Mouse (Mus musculus) CH12.LX (cell line): ENCODE measurements around the gene Commd4. TPM values are rescaled to one million over a fixed set of nuclear protein-coding genes. Genes with fewer than 3 reads are reported as not detected.

Experiments used
- DNase-seq: peaks from one replicate; pipeline ENCODE4 v3.0.0-alpha.2; 2013; ENCODE audit errors: extremely low read depth
- H3K27ac ChIP-seq: 2 replicates; pipeline ENCODE4 v1.5.1; 2012; ENCODE audit warnings: low read depth, mild to moderate bottlenecking, control low read depth, moderate library complexity; ENCODE audit not compliant: insufficient read depth
- H3K27me3 ChIP-seq: replicated peaks from 2 replicates; pipeline ENCODE3; 2012; ENCODE audit warnings: inconsistent platforms
- H3K36me3 ChIP-seq, 2 experiments: replicated peaks in 1 of 2; 2 replicates each; pipeline versions ENCODE3 to v1.6.1; 2012; ENCODE audit warnings: inconsistent platforms in 1 of 2, low read length in 1 of 2, mild to moderate bottlenecking in 1 of 2, mixed read lengths in 1 of 2, moderate library complexity in 1 of 2; ENCODE audit not compliant: control insufficient read depth in 1 of 2, insufficient read depth in 1 of 2
- H3K4me1 ChIP-seq, 2 experiments: 2 replicates each; pipeline ENCODE4 v1.6.1; 2012; ENCODE audit warnings: inconsistent platforms in 1 of 2, moderate library complexity in 1 of 2; ENCODE audit not compliant: insufficient read depth in 2 of 2, control insufficient read depth in 1 of 2
- H3K4me2 ChIP-seq: 2 replicates; pipeline ENCODE4 v1.6.1; 2012; ENCODE audit warnings: low read depth, mild to moderate bottlenecking, control low read depth; ENCODE audit not compliant: poor library complexity, insufficient read depth, severe bottlenecking
- H3K4me3 ChIP-seq, 3 experiments: fragments of 150-350 bp in 1 of 3; sonication (generic) in 1 of 3; replicated peaks in 1 of 3; 2 replicates each; pipeline versions ENCODE3 to v1.5.1; 2011 to 2012; ENCODE audit warnings: low read depth in 2 of 3, low read length in 2 of 3, mild to moderate bottlenecking in 2 of 3, moderate library complexity in 2 of 3, control low read depth in 1 of 3, improper control_type of control experiment in 1 of 3, inconsistent platforms in 1 of 3, mixed read lengths in 1 of 3; ENCODE audit not compliant: poor library complexity in 1 of 3
- H3K79me2 ChIP-seq: replicated peaks from 2 replicates; pipeline ENCODE4 v1.6.1; 2012; ENCODE audit warnings: mild to moderate bottlenecking, moderate library complexity; ENCODE audit not compliant: control insufficient read depth, poor library complexity, insufficient read depth, severe bottlenecking; ENCODE audit errors: extremely low read depth
- H3K9ac ChIP-seq: 2 replicates; pipeline ENCODE4 v1.6.1; 2012; ENCODE audit warnings: low read depth, mild to moderate bottlenecking, control low read depth, moderate library complexity; ENCODE audit not compliant: insufficient read depth
- H3K9me3 ChIP-seq: replicated peaks from 2 replicates; pipeline ENCODE3; 2012; ENCODE audit warnings: low read length, inconsistent platforms, mixed read lengths
- BHLHE40 ChIP-seq: IDR thresholded peaks from 2 replicates; pipeline ENCODE4 v1.6.1; 2011; ENCODE audit warnings: mild to moderate bottlenecking, low read depth, low read length, improper control_type of control experiment
- CTCF ChIP-seq, 2 experiments: IDR thresholded peaks in 1 of 2; conservative IDR thresholded peaks in 1 of 2; 2 replicates each; pipeline ENCODE4 v1.5.1; 2011 to 2012; ENCODE audit warnings: low read depth in 2 of 2, low read length in 2 of 2, improper control_type of control experiment in 1 of 2, inconsistent platforms in 1 of 2, mild to moderate bottlenecking in 1 of 2, moderate library complexity in 1 of 2
- ETS1 ChIP-seq: conservative IDR thresholded peaks from 2 replicates; pipeline ENCODE4 v1.6.1; 2012; ENCODE audit warnings: low read depth, mild to moderate bottlenecking, inconsistent platforms, low read length, improper control_type of control experiment, moderate library complexity
- JUND ChIP-seq: conservative IDR thresholded peaks from 2 replicates; pipeline ENCODE4 v1.6.1; 2011; ENCODE audit warnings: low read depth, low read length, improper control_type of control experiment
- MAFK ChIP-seq: IDR thresholded peaks from 2 replicates; pipeline ENCODE4 v1.6.1; 2011; ENCODE audit warnings: low read length, improper control_type of control experiment; ENCODE audit not compliant: insufficient replicate concordance
- MAX ChIP-seq: IDR thresholded peaks from 2 replicates; pipeline ENCODE4 v1.6.1; 2011; ENCODE audit warnings: low read length, improper control_type of control experiment
- MEF2A ChIP-seq: IDR thresholded peaks from 2 replicates; pipeline ENCODE4 v1.6.1; 2014; ENCODE audit warnings: low read depth, mild to moderate bottlenecking, inconsistent platforms, low read length, improper control_type of control experiment, borderline replicate concordance
- NRF1 ChIP-seq: IDR thresholded peaks from 2 replicates; pipeline ENCODE4 v1.6.1; 2014; ENCODE audit warnings: low read depth, mild to moderate bottlenecking, inconsistent platforms, low read length, improper control_type of control experiment, moderate library complexity
- PAX5 ChIP-seq: IDR thresholded peaks from 2 replicates; pipeline ENCODE4 v1.6.1; 2012; ENCODE audit warnings: low read length, inconsistent platforms, mixed read lengths
- POLR2A ChIP-seq: IDR thresholded peaks from 2 replicates; pipeline ENCODE4 v1.6.1; 2011; ENCODE audit warnings: low read depth, mild to moderate bottlenecking, improper control_type of control experiment, low read length
- POLR2AphosphoS2 ChIP-seq: IDR thresholded peaks from 2 replicates; pipeline ENCODE4 v1.6.1; 2011; ENCODE audit warnings: low read depth, low read length, improper control_type of control experiment
- RAD21 ChIP-seq: IDR thresholded peaks from 2 replicates; pipeline ENCODE4 v1.6.1; 2011; ENCODE audit warnings: low read depth, mild to moderate bottlenecking, low read length, improper control_type of control experiment, moderate library complexity
- USF1 ChIP-seq: IDR thresholded peaks from 2 replicates; pipeline ENCODE4 v1.6.1; 2014; ENCODE audit warnings: low read depth, mild to moderate bottlenecking, inconsistent platforms, low read length, improper control_type of control experiment
- ZMIZ1 ChIP-seq: IDR thresholded peaks from 2 replicates; pipeline ENCODE4 v1.6.1; 2012; ENCODE audit warnings: low read depth, mild to moderate bottlenecking, inconsistent platforms, low read length, improper control_type of control experiment
- ZNF384 ChIP-seq: IDR thresholded peaks from 2 replicates; pipeline ENCODE4 v1.6.1; 2012; ENCODE audit warnings: low read depth, low read length, improper control_type of control experiment, inconsistent platforms
- dilution Hi-C: fragments of 300-500 bp; cut with MboI; formaldehyde crosslinking; loops from 2 replicates; pipeline ENCODE4 v1.14.3; 2020; ENCODE audit warnings: low sequenced_read_pairs; ENCODE audit not compliant: extremely low pct_unique_long_range_greater_than_20kb, extremely low pct_ligation_motif_present
- in situ Hi-C: fragments of 300-500 bp; cut with MboI; formaldehyde crosslinking; loops from 3 replicates; pipeline ENCODE4 v1.14.3; 2019; ENCODE audit warnings: low sequenced_read_pairs, low pct_ligation_motif_present, low pct_unique_long_range_greater_than_20kb, mixed read lengths
- polyA plus RNA-seq: library from polyadenylated mRNA; unstranded; fragments of >175 nt; gene quantifications from 2 replicates; pipeline ENCODE4 v1.2.1, GENCODE M21; 2012; ENCODE audit warnings: low read depth; ENCODE audit not compliant: insufficient read length
- total RNA-seq, 2 experiments: library from RNA; depleted of rRNA; stranded (reverse); fragments of 300-350 nt in 1 of 2; fragments of >200 nt in 1 of 2; gene quantifications; 2 replicates each; pipeline ENCODE4 v1.2.3; 2012 to 2014

Gene Commd4
- total and polyA plus RNA-seq, 3 experiments: 41.8 to 106 (median 98.3) TPM

DNA sequence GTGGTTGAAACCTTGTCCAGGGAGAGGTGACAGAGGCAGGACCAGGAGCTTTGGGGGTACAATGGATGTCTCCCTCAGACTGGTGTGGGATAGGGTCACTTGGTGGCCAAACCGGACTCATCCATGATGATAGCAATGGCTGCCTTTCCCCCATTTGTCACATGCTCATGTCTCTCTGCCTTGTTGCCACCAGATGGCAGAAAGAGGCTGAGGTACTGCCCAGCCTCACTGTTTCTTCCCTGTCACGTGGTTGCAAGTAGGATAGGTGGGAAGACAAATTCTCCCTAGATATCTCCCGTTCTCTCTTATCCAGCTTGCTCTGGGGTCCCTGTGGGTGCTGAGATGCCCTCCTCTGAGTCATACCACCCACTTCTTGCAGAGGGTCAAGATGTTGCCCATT is 4.4 kb upstream of the Commd4 start (continued):
- TF ChIP-seq MEF2A: no peak
- TF ChIP-seq POLR2A: no peak
- peak; percentile 85 for TF ChIP-seq USF1
- TF ChIP-seq JUND: no peak
- peak; percentile 49; the same call in 1 of the 2 replicates for TF ChIP-seq NRF1
- TF ChIP-seq RAD21: peak; percentile 80

DNA sequence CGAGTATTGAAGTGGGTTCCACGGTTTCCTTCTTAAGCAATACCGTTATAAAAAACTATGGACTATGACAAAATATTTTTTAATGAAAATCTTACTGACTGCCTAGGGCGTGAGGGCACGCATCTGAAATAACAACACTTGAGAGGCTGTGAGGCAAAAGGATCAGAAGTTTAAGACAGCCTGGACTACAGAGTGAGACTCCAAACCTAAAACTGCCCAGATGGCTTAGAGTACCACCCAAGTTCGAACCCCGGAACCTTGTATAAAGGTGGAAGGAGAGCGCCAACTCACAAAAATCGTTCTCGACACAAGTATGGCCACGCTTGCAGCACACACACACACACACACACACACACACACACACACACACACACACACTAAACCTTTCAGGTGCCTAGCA is 375 bp upstream of the Commd4 start:
- Histone ChIP-seq H3K4me3 (peak overlapping the region; percentile 77 to 91 (median 77)), H3K27me3 (peaks cover 2% of the 10 kb centered on the region), H3K9me3 (no peaks in the 10 kb centered on the region), H3K4me1 (peaks cover 9 to 22% of the 10 kb centered on the region in 2 experiments), H3K79me2 (no peaks in the 10 kb centered on the region), H3K9ac (peak overlapping the region; percentile 64; the same call in 1 of the 2 replicates), H3K27ac (no peak overlapping the region), H3K4me2 (peak overlapping the region; percentile 44), H3K36me3 (peaks cover 22 to 30% of the 10 kb centered on the region in 2 experiments)
- in situ Hi-C loops (no loop called here), dilution Hi-C loops (no loop called here)
- no peak for DNase-seq
- TF ChIP-seq MEF2A (no peak), MAX (no peak), ETS1 (0 out of 2 replicates have a peak, but pooled peaks have one; percentile 0), POLR2AphosphoS2 (no peak)

DNA sequence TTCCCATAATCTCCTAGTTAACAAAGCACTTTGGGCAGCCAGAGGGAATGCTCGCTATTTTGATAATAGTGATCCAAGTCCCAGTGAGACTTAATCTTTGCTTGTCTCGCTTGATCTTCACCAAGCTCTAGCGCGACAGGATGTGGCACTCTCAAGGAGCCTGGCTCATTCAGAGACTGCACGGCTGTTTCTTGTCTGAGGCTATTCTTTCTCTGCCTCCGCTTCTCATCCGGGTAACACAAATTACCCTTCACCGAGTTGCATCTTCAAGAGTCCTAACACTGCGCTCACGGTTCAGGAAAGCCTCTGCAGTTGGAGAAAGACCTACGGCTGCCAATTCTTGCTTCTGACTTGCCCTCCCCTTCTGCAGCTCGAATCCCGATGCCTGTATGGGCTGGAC is 632 bp downstream of the Commd4 start:
- no peak overlapping the region for H3K27ac ChIP-seq
- dilution Hi-C loops: no loop called here

More for the DNA sequence above, 632 bp downstream of the Commd4 start:
- DNase-seq: no peak
- Histone ChIP-seq H3K79me2 (no peaks in the 10 kb centered on the region), H3K4me1 (peaks cover 9 to 18% of the 10 kb centered on the region in 2 experiments), H3K9ac (peak overlapping the region; percentile 64)
- no peak for TF ChIP-seq ZNF384
- no peak for TF ChIP-seq CTCF (conservative IDR thresholded peaks at IDR 0.05 in 1 of 2, IDR thresholded peaks at IDR 0.05 in 1 of 2; ENCODE audit: low read depth in 2 of 2, low read length in 2 of 2)
- no peak for TF ChIP-seq POLR2AphosphoS2
- no peak for TF ChIP-seq RAD21
- no peak for TF ChIP-seq BHLHE40
- no peak for TF ChIP-seq MAFK
- no peak for TF ChIP-seq PAX5
- no peak for TF ChIP-seq ZMIZ1
- TF ChIP-seq, all 38 proteins: peak for 0
- Histone ChIP-seq H3K36me3 (peaks cover 22 to 30% of the 10 kb centered on the region in 2 experiments), H3K9me3 (no peaks in the 10 kb centered on the region), H3K4me2 (peak overlapping the region; percentile 76), H3K27me3 (no peaks in the 10 kb centered on the region), H3K4me3 (peak overlapping the region; percentile 77 to 91 (median 77))
- in situ Hi-C loops: no loop called here
